Mouse (Mus musculus) hindbrain, embryonic 14.5 days (tissue): ENCODE data around the gene Stk11ip. TPM values are rescaled to one million over a fixed set of nuclear protein-coding genes. Genes with fewer than 3 reads are reported as not detected.

Experiments
- ATAC-seq: fragments of 200-750 bp; cut with Nextera tagmentation; 2 replicates; pipeline ENCODE4 v1.8.0; 2017; ENCODE audit warnings: moderate number of reproducible peaks, mild to moderate bottlenecking, moderate TSS enrichment, moderate library complexity; ENCODE audit not compliant: low FRiP score
- DNase-seq: peaks from one replicate; pipeline ENCODE4 v3.0.0-alpha.2; 2015; ENCODE audit warnings: low spot score
- H3K27ac ChIP-seq: fragments of 300-500 bp; sonication (generic); 2 replicates; pipeline ENCODE4 v1.5.1; 2014; ENCODE audit warnings: mild to moderate bottlenecking, moderate library complexity
- H3K27me3 ChIP-seq: fragments of 300-500 bp; sonication (generic); 2 replicates; pipeline ENCODE4 v1.6.1; 2014; ENCODE audit warnings: mild to moderate bottlenecking, low read length, mixed read lengths; ENCODE audit not compliant: control insufficient read depth, insufficient read depth
- H3K36me3 ChIP-seq: fragments of 300-500 bp; sonication (generic); replicated peaks from 2 replicates; pipeline ENCODE4 v1.6.1; 2014; ENCODE audit not compliant: control insufficient read depth, insufficient read depth
- H3K4me1 ChIP-seq: fragments of 300-500 bp; sonication (generic); replicated peaks from 2 replicates; pipeline ENCODE4 v1.6.1; 2014; ENCODE audit warnings: antibody characterized with exemption, low read length, mixed read lengths; ENCODE audit not compliant: control insufficient read depth, insufficient read depth
- H3K4me2 ChIP-seq: fragments of 300-500 bp; sonication (generic); replicated peaks from 2 replicates; pipeline ENCODE4 v1.6.1; 2014; ENCODE audit warnings: mild to moderate bottlenecking, moderate library complexity
- H3K4me3 ChIP-seq: fragments of 300-500 bp; sonication (generic); replicated peaks from 2 replicates; pipeline ENCODE4 v1.5.1; 2014; ENCODE audit warnings: mild to moderate bottlenecking, low read length
- H3K9ac ChIP-seq: fragments of 300-500 bp; sonication (generic); 2 replicates; pipeline ENCODE4 v1.6.1; 2014
- H3K9me3 ChIP-seq: fragments of 300-500 bp; sonication (generic); 2 replicates; pipeline ENCODE4 v1.6.1; 2016; ENCODE audit warnings: low read length; ENCODE audit not compliant: control insufficient read depth
- WGBS: fragments of 180-500 bp; shearing (Covaris S2); extraction: QIAGEN DNeasy Blood & Tissue Kit; methylation state at CpG from one replicate; pipeline ENCODE4 v1.1.7; 2014; 5-methylcytosine and 5-hydroxymethylcytosine counted together
- polyA plus RNA-seq: library from polyadenylated mRNA; unstranded; fragments of >200 nt; fragmentation: Nextera tagmentation; extraction: Ambion mirVana; gene quantifications from 2 replicates; pipeline ENCODE4 v1.2.1, GENCODE M21; 2014

Gene Stk11ip
- polyA plus RNA-seq, 1 experiment from 2014 or later = 17.9 TPM

DNA sequence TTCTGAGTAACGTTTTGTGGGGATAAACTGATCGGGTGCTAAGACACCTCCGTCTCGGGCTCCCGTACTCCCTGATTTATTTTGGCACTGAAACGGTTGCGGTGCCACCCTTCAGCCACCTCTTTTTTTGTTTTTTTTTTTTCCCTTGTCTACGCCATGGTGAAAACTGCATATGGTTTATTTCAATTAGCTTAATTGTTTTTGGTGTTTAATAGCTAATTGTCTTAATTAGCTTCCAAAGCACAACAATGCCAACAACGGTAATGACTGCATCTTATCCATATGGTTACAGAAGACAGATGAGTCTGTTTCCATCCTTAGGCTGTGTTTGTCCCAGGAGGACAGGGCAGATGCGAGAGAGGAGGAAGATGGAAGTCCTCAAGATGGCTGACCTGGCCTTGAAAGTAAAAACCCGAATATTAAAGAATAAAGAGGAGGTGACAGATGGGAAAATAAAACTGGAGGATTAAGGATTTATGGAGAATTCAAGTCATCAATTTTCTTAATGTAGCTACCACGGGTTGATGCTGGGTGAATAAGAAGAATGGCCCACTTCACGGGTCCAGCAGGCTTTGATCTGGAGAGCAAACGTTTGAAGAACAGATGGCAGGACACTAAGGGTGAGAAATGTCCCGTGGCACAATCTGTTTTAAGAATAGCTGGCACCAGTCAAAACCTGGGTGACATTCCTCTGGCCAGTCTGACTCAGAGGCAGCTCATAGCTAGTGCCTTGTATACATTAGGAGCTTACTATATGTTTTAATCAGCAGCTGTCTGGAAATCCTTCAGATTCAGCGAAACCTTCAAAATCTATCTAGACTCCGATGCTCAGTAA lies 53.4 kb downstream of the Stk11ip start:
- Histone ChIP-seq H3K27me3 (no peaks in the 10 kb centered on the region), H3K9ac (no peak overlapping the region), H3K4me2 (no peak overlapping the region), H3K4me3 (no peak overlapping the region), H3K9me3 (no peaks in the 10 kb centered on the region), H3K27ac (no peak overlapping the region), H3K36me3 (no peaks in the 10 kb centered on the region), H3K4me1 (no peaks in the 10 kb centered on the region)
- WGBS = 61% methylated on average over 17 of the region's 17 CpGs
- no peak for ATAC-seq
- peak; percentile 33 for DNase-seq

DNA sequence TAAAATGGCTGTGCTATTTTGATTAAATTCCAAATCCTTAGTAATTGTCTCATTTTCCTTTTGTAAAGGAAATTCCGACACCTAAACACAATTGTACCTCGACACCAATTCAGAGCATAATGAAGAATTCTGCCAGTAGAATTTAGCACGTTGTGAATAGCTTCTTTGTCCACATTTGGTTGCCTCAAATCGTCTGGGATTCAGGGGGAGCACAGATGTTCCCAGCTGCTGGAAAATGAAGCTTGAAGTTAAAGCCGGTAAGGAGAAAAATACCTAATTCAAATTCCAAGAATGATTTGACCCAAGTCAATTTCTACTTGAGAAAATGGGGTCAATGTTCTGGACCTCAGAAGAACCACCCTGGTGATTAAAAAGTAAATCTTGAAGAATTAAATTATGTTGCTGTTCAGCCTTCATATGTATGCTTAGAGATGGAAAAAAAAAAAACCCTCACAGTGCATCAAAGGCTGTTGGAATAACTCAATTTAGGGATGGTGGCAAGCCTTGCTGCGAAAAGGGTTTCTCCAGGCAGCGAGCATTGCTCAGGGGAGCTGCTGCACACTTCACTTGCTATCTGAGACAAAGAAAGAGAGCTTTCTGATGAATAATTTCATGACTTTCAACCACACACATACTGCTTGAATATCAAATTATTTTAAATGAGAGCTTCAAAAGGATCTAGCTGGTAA lies 60.8 kb downstream of the Stk11ip start:
- Histone ChIP-seq H3K27ac (peak overlapping the region; percentile 74), H3K27me3 (no peaks in the 10 kb centered on the region), H3K9ac (no peak overlapping the region; the same call in 1 of the 2 replicates), H3K36me3 (no peaks in the 10 kb centered on the region), H3K4me2 (no peak overlapping the region), H3K4me3 (no peak overlapping the region), H3K9me3 (no peaks in the 10 kb centered on the region), H3K4me1 (peaks cover 6% of the 10 kb centered on the region; the same call in 1 of the 2 replicates)
- 20% methylated on average over 7 of the region's 7 CpGs for WGBS
- ATAC-seq (no peak), DNase-seq (peak; percentile 51)

DNA sequence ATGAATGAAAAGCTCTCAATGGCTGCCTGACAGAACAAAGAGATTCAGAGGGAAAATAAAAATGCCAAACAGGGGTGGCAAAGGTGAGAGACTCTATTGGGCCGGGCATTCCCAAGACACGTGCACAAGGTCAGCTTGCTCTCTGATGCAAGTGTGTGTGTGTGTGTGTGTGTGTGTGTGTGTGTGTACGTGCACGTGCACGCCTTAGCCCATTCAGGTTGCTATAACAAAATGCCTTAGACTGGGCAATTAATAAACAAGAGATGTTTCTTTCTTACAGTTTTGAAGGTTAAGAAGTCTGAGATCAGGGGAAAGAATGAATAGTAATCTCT lies 61.3 kb downstream of the Stk11ip start:
- H3K9ac ChIP-seq = no peak overlapping the region
- peak overlapping the region; percentile 74 for H3K27ac ChIP-seq
- WGBS = 57% methylated on average over 5 of the region's 5 CpGs
- no peaks in the 10 kb centered on the region for H3K9me3 ChIP-seq
- no peaks in the 10 kb centered on the region for H3K36me3 ChIP-seq
- no peak for ATAC-seq
- peaks cover 6% of the 10 kb centered on the region; the same call in 1 of the 2 replicates for H3K4me1 ChIP-seq
- H3K4me3 ChIP-seq = no peak overlapping the region
- no peaks in the 10 kb centered on the region for H3K27me3 ChIP-seq
- H3K4me2 ChIP-seq = no peak overlapping the region
- no peak for DNase-seq

GRCm38 (mm10) chr1:75583034-75583433 lies 61.7 kb downstream of the Stk11ip start:
- Histone ChIP-seq H3K27ac (peak overlapping the region; percentile 74), H3K27me3 (no peaks in the 10 kb centered on the region), H3K9ac (no peak overlapping the region), H3K9me3 (no peaks in the 10 kb centered on the region), H3K36me3 (no peaks in the 10 kb centered on the region), H3K4me2 (no peak overlapping the region), H3K4me3 (no peak overlapping the region), H3K4me1 (peaks cover 6% of the 10 kb centered on the region; the same call in 1 of the 2 replicates)
- WGBS = 76% methylated on average over 10 of the region's 10 CpGs
- no peak for ATAC-seq
- no peak for DNase-seq

GRCm38 (mm10) chr1:75586791-75587190 lies 65.5 kb downstream of the Stk11ip start:
- no peak overlapping the region for H3K4me2 ChIP-seq
- WGBS = 97% methylated on average over 3 of the region's 3 CpGs
- H3K4me3 ChIP-seq = no peak overlapping the region
- H3K27me3 ChIP-seq = no peaks in the 10 kb centered on the region
- no peak overlapping the region for H3K27ac ChIP-seq
- DNase-seq (no peak), ATAC-seq (no peak)
- no peaks in the 10 kb centered on the region for H3K9me3 ChIP-seq
- H3K4me1 ChIP-seq = peaks cover 7% of the 10 kb centered on the region
- no peak overlapping the region for H3K9ac ChIP-seq
- no peaks in the 10 kb centered on the region for H3K36me3 ChIP-seq

Other genes starting within 250 kb of the Stk11ip start
- gene Resp18, start 243.1 kb upstream of the Stk11ip start, polyA plus RNA-seq = 232 and 253 TPM in 2 replicates
- gene Dnpep, start 203.5 kb upstream of the Stk11ip start, polyA plus RNA-seq = 132 and 141 TPM in 2 replicates
- gene Des, start 161.2 kb upstream of the Stk11ip start, polyA plus RNA-seq = 1.0 and 1.7 TPM in 2 replicates
- gene Speg, start 146.2 kb upstream of the Stk11ip start, polyA plus RNA-seq = 18.0 and 22.9 TPM in 2 replicates
- gene Gmppa, start 85.6 kb upstream of the Stk11ip start, polyA plus RNA-seq = 53.1 and 65.0 TPM in 2 replicates
- gene Asic4, start 71.1 kb upstream of the Stk11ip start, polyA plus RNA-seq = 4.9 and 5.0 TPM in 2 replicates
- gene Chpf, start 42.2 kb upstream of the Stk11ip start, polyA plus RNA-seq = 49.2 and 55.0 TPM in 2 replicates
- gene Tmem198, start 42.0 kb upstream of the Stk11ip start, polyA plus RNA-seq = 37.5 and 40.3 TPM in 2 replicates
- 22.6 and 25.9 TPM in 2 replicates for gene Obsl1, start 15.1 kb upstream of the Stk11ip start, polyA plus RNA-seq
- 9.7 and 9.9 TPM in 2 replicates for gene Inha, start 14.5 kb upstream of the Stk11ip start, polyA plus RNA-seq
- 43.0 and 50.1 TPM in 2 replicates for gene Slc4a3, start 24.7 kb downstream of the Stk11ip start, polyA plus RNA-seq